Mouse (Mus musculus) layer of hippocampus, adult 2 months (tissue): Measurements from ENCODE around the gene Apoc1. TPM values are rescaled to one million over a fixed set of nuclear protein-coding genes. Genes with fewer than 3 reads are reported as not detected.

ENCODE experiments used
- DNase-seq, 2 experiments: peaks; one replicate each; pipeline ENCODE4 v3.0.0; 2022; ENCODE audit warnings: low spot score in 2 of 2
- H3K27ac ChIP-seq: fragments of 200-600 bp; 2 replicates; pipeline ENCODE4 v1.8.1; 2022
- H3K4me3 ChIP-seq: fragments of 200-600 bp; 2 replicates; pipeline ENCODE4 v1.8.1; 2022; ENCODE audit warnings: mild to moderate bottlenecking
- CTCF ChIP-seq: fragments of 200-600 bp; conservative IDR thresholded peaks from 2 replicates; pipeline ENCODE4 v1.8.1; 2022; ENCODE audit warnings: antibody characterized with exemption, mild to moderate bottlenecking, moderate library complexity
- total RNA-seq, 2 experiments: library from RNA; stranded (reverse); gene quantifications; 2 replicates each; pipeline ENCODE4 v1.2.3; 2021

Gene Apoc1
- total RNA-seq, 2 experiments from 2014 or later: 3.1 to 3.5 TPM

DNA sequence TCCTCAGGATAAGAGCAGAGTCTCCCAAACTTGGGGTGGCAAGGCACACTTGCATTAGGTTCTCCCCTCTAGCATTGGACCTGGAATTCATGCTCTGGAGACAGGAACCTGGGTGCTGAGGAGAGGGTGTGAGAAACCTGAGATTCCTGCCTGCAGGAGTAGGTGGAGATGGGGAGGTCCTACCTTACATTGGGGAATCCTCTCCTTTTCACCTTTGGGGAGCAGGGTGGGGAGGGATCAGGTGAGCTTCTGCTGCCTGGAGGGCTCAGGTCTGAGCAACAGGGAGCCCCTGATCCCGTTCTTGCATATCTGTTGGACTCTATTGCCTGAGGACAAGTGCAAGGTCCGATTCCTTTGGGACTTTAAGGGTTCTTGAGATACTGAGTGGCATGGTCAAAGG, 24.4 kb upstream of the Apoc1 start:
- no peak overlapping the region for H3K4me3 ChIP-seq
- DNase-seq: no peak
- peak overlapping the region; percentile 90; the same call in 1 of the 2 replicates for H3K27ac ChIP-seq
- TF ChIP-seq CTCF: no peak

DNA sequence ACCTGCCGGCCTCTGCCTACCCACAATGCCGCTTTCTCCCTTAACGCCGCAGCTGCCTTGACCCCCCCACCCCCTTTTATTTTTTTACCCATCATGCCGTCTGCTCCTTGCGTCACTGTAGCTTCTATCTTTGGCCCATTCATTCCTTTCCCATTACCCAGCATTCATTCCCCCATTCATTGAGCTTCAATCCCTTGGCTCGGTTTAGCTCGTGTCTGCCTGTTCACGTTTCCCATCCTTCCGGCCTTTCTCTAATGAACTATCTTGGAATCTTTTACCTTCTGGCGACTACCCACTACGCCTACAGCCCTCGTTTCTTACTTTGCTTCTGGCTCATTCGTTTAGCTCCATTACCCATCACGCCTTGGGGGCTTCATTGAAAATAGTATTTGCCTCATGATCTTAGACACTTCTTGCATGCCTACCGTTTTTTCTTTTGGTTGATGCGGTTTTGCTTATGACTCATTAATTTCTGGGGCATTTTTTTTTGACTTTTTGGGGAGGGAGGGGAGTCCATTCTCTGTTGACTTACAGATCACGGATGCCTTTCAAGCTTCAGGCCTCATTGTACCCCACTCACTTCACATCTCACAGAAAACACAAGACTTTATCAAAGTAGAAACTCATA, 23.7 kb upstream of the Apoc1 start:
- Histone ChIP-seq H3K4me3 (peak overlapping the region; percentile 53), H3K27ac (peak overlapping the region; percentile 90)
- TF ChIP-seq CTCF: no peak
- no peak for DNase-seq

DNA sequence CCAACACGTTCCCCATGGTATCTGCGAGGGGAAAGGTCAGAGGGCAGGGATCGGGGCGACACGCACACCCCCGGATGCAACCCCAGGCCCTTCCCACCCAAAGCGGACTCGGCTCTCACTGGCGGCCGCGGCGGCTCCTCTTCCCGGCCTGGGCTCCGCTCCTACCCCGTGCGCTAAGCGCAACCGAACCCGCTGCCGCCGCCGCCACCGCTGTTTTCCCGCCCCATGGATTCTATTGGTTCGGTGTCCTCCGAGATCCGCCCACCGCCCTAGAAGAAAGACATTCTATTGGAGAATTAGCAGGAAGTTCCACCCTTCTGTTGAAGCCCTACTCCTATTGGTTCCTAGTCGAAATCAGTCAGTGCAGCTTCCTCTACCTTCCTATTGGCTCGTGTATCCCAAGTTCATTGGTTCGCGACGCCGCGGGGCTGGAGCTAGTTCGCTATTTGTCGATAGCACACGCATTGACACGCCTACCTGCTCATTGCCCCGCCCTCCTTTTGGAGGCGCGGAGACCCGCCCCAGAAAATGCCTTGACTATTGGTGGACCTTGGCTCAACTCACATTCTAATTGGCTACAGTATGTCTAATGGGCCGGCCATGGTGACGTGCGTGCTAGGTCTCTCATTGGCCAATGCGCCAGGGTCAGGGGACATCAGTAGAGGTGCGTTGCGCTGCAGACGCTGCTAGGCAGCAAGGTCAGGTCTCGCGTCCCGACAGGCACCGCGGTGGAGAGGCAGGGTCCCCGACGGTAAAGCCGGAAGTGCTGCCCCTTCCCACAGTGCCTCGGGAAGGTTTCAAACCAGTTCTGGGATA, 23.0 kb upstream of the Apoc1 start, which contains the start of gene Tomm40:
TSS of gene Tomm40 (minus strand) at position 200 of the 816 bp plus-strand sequence.
- Histone ChIP-seq H3K4me3 (peak within 1 kb of the TSS; percentile 95), H3K27ac (peak within 1 kb of the TSS; percentile 95)
- peak; percentile 97 to 100 for DNase-seq
- no peak; the same call in 1 of the 2 replicates for TF ChIP-seq CTCF

GRCm38 (mm10) chr7:19714836-19715235, 22.4 kb upstream of the Apoc1 start:
- no peak for TF ChIP-seq CTCF
- H3K27ac ChIP-seq: peak overlapping the region; percentile 95
- H3K4me3 ChIP-seq: peak overlapping the region; percentile 95
- DNase-seq: peak in 1 of 2 experiments; percentile 31

GRCm38 (mm10) chr7:19713598-19713997, 21.1 kb upstream of the Apoc1 start:
- DNase-seq: no peak
- no peak overlapping the region for H3K4me3 ChIP-seq
- TF ChIP-seq CTCF: no peak
- no peak overlapping the region for H3K27ac ChIP-seq

- peak in 1 of 2 experiments; percentile 38 for DNase-seq
- H3K27ac ChIP-seq: no peak overlapping the region
- TF ChIP-seq CTCF: peak; percentile 72
- no peak overlapping the region for H3K4me3 ChIP-seq
These were observed 20.7 kb upstream of the Apoc1 start for GRCm38 (mm10) chr7:19713196-19713595.

- peak in 1 of 2 experiments; percentile 47 for DNase-seq
- TF ChIP-seq CTCF: peak; percentile 77
- H3K27ac ChIP-seq: no peak overlapping the region
- no peak overlapping the region for H3K4me3 ChIP-seq
These were observed 20.0 kb upstream of the Apoc1 start for GRCm38 (mm10) chr7:19712414-19712813.

DNA sequence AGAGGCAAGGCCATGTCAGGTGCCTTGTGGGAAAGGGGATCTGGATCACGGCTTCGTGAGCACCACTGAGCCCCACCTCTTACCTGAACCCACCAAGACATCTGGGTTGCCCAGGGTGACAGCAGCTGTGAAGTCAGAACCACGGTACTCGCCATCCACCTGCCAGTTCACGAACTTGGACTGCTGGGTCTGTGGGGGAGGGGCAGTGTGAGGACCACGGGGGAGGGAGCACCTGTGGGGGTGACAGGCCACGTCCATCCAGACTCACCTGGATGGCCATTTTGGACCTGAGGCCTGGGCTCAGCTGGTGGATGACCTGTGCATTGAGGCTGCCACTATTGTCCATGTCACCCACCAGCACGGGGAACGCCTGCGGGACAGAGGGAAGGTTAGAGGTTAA, 18.2 kb upstream of the Apoc1 start:
- H3K4me3 ChIP-seq: no peak overlapping the region
- no peak for TF ChIP-seq CTCF
- DNase-seq: no peak
- no peak overlapping the region for H3K27ac ChIP-seq

GRCm38 (mm10) chr7:19705271-19705670, 12.8 kb upstream of the Apoc1 start:
- no peak overlapping the region for H3K27ac ChIP-seq
- DNase-seq: no peak
- TF ChIP-seq CTCF: no peak
- no peak overlapping the region for H3K4me3 ChIP-seq

GRCm38 (mm10) chr7:19704475-19704874, 12.0 kb upstream of the Apoc1 start:
- TF ChIP-seq CTCF: no peak
- DNase-seq: no peak
- Histone ChIP-seq H3K27ac (no peak overlapping the region), H3K4me3 (no peak overlapping the region)

DNA sequence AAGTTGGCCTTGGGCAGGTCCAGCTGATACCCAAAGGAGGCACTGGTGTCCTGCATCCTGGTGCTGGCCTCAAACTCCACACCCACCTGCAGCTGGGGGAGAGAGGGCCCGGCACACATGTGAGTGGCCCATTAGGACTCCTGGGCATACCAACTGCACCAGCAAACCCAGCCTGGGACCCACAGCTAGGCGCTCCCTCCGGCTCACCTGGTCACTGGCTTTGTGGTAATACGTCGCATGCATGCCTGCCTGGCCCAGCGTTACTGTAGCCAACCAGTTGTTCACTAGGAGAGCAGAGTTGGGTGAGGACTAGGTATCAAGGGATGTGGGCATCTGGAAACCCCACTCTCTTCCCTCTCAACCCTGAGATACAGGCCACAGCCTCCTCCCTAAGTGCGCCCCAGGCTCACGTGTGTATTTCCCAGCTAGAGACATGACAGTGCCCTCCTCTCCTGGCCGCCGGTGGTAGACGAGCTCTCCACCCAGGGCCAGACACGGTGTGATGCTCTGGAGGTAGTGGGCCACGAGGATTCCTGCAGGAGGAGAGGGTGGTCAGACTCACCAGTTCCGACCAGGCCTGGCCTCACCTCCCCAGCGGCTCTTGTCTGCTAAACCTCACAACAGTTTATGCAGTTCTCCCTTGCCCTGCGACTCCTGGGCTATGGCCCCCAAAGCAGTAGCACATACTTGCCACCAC, 10.5 kb upstream of the Apoc1 start:
- no peak overlapping the region for H3K4me3 ChIP-seq
- no peak for DNase-seq
- TF ChIP-seq CTCF: no peak
- H3K27ac ChIP-seq: no peak overlapping the region

- H3K4me3 ChIP-seq: no peak overlapping the region
- DNase-seq: peak; percentile 66 to 72
- TF ChIP-seq CTCF: peak; percentile 85
- peak overlapping the region; percentile 91 for H3K27ac ChIP-seq
These were observed 8.8 kb upstream of the Apoc1 start for GRCm38 (mm10) chr7:19701069-19701761.
